Mouse (Mus musculus) embryonic facial prominence, embryonic 15.5 days (tissue): ENCODE results near the gene Pcyt1a. TPM values are rescaled to one million over a fixed set of nuclear protein-coding genes. Genes with fewer than 3 reads are reported as not detected.

Experiments
- ATAC-seq: fragments of 200-750 bp; cut with Nextera tagmentation; 2 replicates; pipeline ENCODE4 v1.8.0; 2017; ENCODE audit warnings: low read depth, moderate TSS enrichment; ENCODE audit not compliant: insufficient number of reproducible peaks, low FRiP score, low TSS enrichment
- H3K27ac ChIP-seq: fragments of 300-500 bp; sonication (generic); replicated peaks from 2 replicates; pipeline ENCODE4 v1.5.1; 2015; ENCODE audit warnings: mild to moderate bottlenecking, inconsistent platforms
- H3K27me3 ChIP-seq: fragments of 300-500 bp; sonication (generic); 2 replicates; pipeline ENCODE4 v1.6.1; 2015; ENCODE audit warnings: inconsistent platforms
- H3K36me3 ChIP-seq: fragments of 300-500 bp; sonication (generic); 2 replicates; pipeline ENCODE4 v1.6.1; 2015; ENCODE audit warnings: mild to moderate bottlenecking, inconsistent platforms
- H3K4me1 ChIP-seq: fragments of 300-500 bp; sonication (generic); 2 replicates; pipeline ENCODE4 v1.6.1; 2015; ENCODE audit warnings: inconsistent platforms
- H3K4me2 ChIP-seq: fragments of 300-500 bp; sonication (generic); replicated peaks from 2 replicates; pipeline ENCODE4 v1.6.1; 2015; ENCODE audit warnings: mild to moderate bottlenecking, inconsistent platforms
- H3K4me3 ChIP-seq: fragments of 300-500 bp; sonication (generic); replicated peaks from 2 replicates; pipeline ENCODE4 v1.5.1; 2015; ENCODE audit warnings: mild to moderate bottlenecking, inconsistent platforms
- H3K9ac ChIP-seq: fragments of 300-500 bp; sonication (generic); 2 replicates; pipeline ENCODE4 v1.6.1; 2015; ENCODE audit warnings: inconsistent platforms
- H3K9me3 ChIP-seq: fragments of 300-500 bp; sonication (generic); replicated peaks from 2 replicates; pipeline ENCODE4 v1.6.1; 2016; ENCODE audit warnings: inconsistent platforms
- WGBS: fragments of 180-500 bp; shearing (Covaris S2); methylation state at CpG from one replicate; pipeline ENCODE4 v1.1.7; 2015; 5-methylcytosine and 5-hydroxymethylcytosine counted together
- polyA plus RNA-seq: library from polyadenylated mRNA; unstranded; fragments of >200 nt; fragmentation: Nextera tagmentation; extraction: Ambion mirVana; gene quantifications from 2 replicates; pipeline ENCODE4 v1.2.1, GENCODE M21; 2015

Gene Pcyt1a
- polyA plus RNA-seq, 1 experiment from 2014 or later = 41.3 TPM

DNA sequence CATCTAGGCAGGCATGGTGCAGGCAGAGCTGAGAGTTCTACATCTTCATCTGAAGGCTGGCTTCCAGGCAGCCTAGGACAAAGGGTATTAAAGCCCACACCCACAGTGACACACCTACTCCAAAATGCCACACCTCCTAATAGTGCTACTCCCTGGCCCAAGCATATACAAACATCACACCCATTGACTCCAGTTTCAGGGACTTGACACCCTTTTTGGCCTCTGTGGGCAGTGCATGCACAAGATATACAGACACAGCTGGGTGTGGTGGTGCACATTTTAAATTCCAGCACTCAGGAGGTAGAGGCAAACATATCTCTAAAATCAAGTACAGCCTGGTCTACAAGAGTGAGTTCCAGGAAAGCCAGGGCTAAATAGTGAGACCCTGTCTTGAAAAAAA lies 25.4 kb downstream of the Pcyt1a start:
- peaks cover 3% of the 10 kb centered on the region; the same call in 1 of the 2 replicates for H3K4me1 ChIP-seq
- H3K36me3 ChIP-seq = peaks cover 31% of the 10 kb centered on the region
- H3K27me3 ChIP-seq = no peaks in the 10 kb centered on the region
- H3K9me3 ChIP-seq = no peaks in the 10 kb centered on the region
- no peak overlapping the region for H3K27ac ChIP-seq
- H3K9ac ChIP-seq = no peak overlapping the region
- H3K4me2 ChIP-seq = no peak overlapping the region
- no peak overlapping the region for H3K4me3 ChIP-seq
- ATAC-seq = no peak

- no peaks in the 10 kb centered on the region for H3K27me3 ChIP-seq
- no peak overlapping the region for H3K4me3 ChIP-seq
- no peak overlapping the region for H3K9ac ChIP-seq
- no peaks in the 10 kb centered on the region for H3K9me3 ChIP-seq
- H3K36me3 ChIP-seq = peaks cover 31% of the 10 kb centered on the region
- no peak overlapping the region for H3K4me2 ChIP-seq
- peaks cover 3% of the 10 kb centered on the region; the same call in 1 of the 2 replicates for H3K4me1 ChIP-seq
- 96% methylated on average over 1 of the region's 1 CpGs for WGBS
- H3K27ac ChIP-seq = no peak overlapping the region
- ATAC-seq = no peak
These were observed 26.0 kb downstream of the Pcyt1a start for GRCm38 (mm10) chr16:32456761-32457160.

DNA sequence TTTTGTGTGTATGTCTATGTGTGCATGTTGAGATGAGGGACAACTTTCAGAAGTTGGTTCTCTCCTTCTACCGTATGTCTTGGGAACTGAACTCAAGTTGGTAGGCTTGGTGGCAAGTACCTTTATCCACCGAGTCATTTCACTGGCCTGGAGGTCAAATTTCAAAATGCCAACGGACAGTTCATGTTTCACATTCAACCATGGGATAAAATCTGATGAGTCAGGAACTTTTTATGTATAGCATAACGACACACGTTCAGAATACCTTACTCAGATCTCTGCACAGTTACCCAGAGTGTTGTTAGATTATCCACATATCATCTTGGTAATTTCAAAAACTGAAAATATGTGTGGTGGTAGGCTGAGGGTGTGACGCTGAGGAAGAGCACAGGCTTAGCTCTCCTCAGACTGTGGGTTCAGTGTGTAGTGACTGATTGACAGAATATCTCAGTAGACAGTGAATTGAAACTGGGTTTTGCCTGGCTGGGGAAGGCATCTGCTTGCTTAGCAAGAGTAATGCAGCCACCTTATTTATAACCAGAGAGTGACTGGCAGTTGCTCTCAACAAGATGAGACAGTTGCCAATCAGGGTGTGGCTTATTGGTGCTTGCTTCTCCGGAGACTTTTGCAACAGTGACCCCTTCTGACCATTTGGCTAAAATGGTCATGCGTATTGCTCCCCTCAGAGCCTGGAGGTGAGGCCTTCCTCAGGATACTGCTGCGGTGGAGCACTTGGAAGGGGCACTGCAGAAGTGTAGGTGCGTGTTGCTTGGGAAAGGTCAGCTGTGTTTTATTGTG lies 27.1 kb downstream of the Pcyt1a start:
- H3K9ac ChIP-seq = no peak overlapping the region
- no peaks in the 10 kb centered on the region for H3K9me3 ChIP-seq
- no peak for ATAC-seq
- H3K4me3 ChIP-seq = no peak overlapping the region
- H3K4me2 ChIP-seq = no peak overlapping the region
- H3K4me1 ChIP-seq = peaks cover 3% of the 10 kb centered on the region; the same call in 1 of the 2 replicates
- H3K27me3 ChIP-seq = no peaks in the 10 kb centered on the region
- 50% methylated on average over 10 of the region's 10 CpGs for WGBS
- no peak overlapping the region for H3K27ac ChIP-seq
- peaks cover 29% of the 10 kb centered on the region for H3K36me3 ChIP-seq

DNA sequence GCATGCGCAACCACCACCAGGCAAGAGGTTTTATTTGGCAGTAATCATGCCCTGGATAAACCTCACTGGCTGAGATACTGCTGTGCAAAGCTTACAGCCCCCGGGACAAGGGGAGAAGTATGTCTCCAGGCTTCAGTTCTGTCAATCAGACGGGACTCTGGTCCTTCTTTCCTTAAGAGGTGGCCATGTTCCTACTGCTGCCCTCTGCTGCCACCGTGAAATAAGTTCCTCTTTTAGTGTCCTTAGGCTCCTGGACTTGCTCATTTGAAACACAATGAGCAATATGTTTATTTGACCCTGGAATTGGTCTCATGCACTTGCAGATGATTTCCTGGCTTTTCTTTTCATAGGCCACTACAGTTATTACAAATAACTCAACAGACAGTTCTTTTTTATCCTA lies 29.8 kb downstream of the Pcyt1a start:
- no peak overlapping the region for H3K27ac ChIP-seq
- 59% methylated on average over 4 of the region's 4 CpGs for WGBS
- ATAC-seq = no peak
- peaks cover 41% of the 10 kb centered on the region for H3K36me3 ChIP-seq
- H3K4me1 ChIP-seq = no peaks in the 10 kb centered on the region
- no peaks in the 10 kb centered on the region for H3K27me3 ChIP-seq
- no peak overlapping the region for H3K4me3 ChIP-seq
- no peak overlapping the region for H3K4me2 ChIP-seq
- H3K9me3 ChIP-seq = no peaks in the 10 kb centered on the region
- no peak overlapping the region for H3K9ac ChIP-seq

GRCm38 (mm10) chr16:32461713-32462112 lies 31.0 kb downstream of the Pcyt1a start:
- Histone ChIP-seq H3K36me3 (peaks cover 34% of the 10 kb centered on the region), H3K9me3 (no peaks in the 10 kb centered on the region), H3K4me3 (no peak overlapping the region), H3K4me2 (no peak overlapping the region), H3K27ac (no peak overlapping the region), H3K27me3 (no peaks in the 10 kb centered on the region), H3K9ac (no peak overlapping the region), H3K4me1 (no peaks in the 10 kb centered on the region)
- ATAC-seq = no peak
- 92% methylated on average over 5 of the region's 5 CpGs for WGBS

DNA sequence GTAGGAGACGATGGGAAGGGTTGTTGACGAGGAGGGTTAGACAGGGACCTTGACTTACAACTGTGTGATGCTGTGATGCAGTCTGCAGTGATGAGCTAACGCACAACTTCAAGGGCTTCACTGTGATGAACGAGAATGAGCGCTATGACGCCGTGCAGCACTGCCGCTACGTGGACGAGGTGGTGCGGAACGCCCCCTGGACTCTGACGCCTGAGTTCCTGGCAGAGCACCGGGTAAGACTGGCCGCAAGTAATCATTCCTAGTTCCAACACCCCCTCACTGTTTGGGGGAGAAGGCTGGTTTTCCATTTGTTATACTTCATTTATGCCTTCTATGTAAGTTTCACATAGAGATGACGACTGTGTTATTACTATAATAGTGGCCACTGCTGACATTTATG lies 32.2 kb downstream of the Pcyt1a start:
- H3K27ac ChIP-seq = no peak overlapping the region
- no peak overlapping the region for H3K9ac ChIP-seq
- no peak overlapping the region for H3K4me2 ChIP-seq
- no peaks in the 10 kb centered on the region for H3K9me3 ChIP-seq
- ATAC-seq = no peak
- no peaks in the 10 kb centered on the region for H3K4me1 ChIP-seq
- WGBS = 94% methylated on average over 16 of the region's 16 CpGs
- H3K36me3 ChIP-seq = peaks cover 39% of the 10 kb centered on the region
- H3K4me3 ChIP-seq = no peak overlapping the region
- H3K27me3 ChIP-seq = no peaks in the 10 kb centered on the region

DNA sequence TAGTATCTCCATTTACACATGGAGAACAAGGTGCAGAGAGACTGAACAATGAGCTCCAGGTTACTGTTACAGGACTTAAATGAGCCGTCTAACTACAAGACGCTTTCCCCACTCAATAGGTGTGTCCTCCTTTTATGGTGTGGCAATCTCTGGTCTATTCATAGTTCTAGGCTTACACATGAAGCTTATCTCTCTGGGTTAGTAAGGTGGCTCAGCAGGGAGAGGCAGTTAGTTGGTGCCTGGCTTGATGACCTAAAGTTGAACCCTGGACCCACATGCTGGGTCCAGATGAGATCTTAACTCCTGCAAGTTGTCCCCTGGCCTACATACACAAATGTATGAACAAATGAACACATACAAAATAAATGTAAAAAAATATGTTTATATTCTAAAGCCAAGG lies 32.7 kb downstream of the Pcyt1a start:
- Histone ChIP-seq H3K27me3 (no peaks in the 10 kb centered on the region), H3K9ac (no peak overlapping the region), H3K27ac (no peak overlapping the region), H3K4me3 (no peak overlapping the region), H3K9me3 (no peaks in the 10 kb centered on the region), H3K36me3 (peaks cover 39% of the 10 kb centered on the region), H3K4me1 (no peaks in the 10 kb centered on the region), H3K4me2 (no peak overlapping the region)
- ATAC-seq = no peak
- 91% methylated on average over 2 of the region's 2 CpGs for WGBS

- Histone ChIP-seq H3K36me3 (peaks cover 30% of the 10 kb centered on the region), H3K4me3 (no peak overlapping the region), H3K9me3 (no peaks in the 10 kb centered on the region), H3K4me1 (no peaks in the 10 kb centered on the region), H3K9ac (no peak overlapping the region), H3K27me3 (no peaks in the 10 kb centered on the region), H3K4me2 (no peak overlapping the region), H3K27ac (no peak overlapping the region)
- ATAC-seq = no peak
- WGBS = 0% methylated on average over 1 of the region's 1 CpGs
These were observed 34.2 kb downstream of the Pcyt1a start for GRCm38 (mm10) chr16:32464908-32465307.

GRCm38 (mm10) chr16:32468488-32468887 lies 37.8 kb downstream of the Pcyt1a start:
- WGBS = 48% methylated on average over 3 of the region's 3 CpGs
- Histone ChIP-seq H3K4me3 (no peak overlapping the region), H3K9ac (no peak overlapping the region), H3K4me2 (no peak overlapping the region), H3K27me3 (no peaks in the 10 kb centered on the region), H3K9me3 (no peaks in the 10 kb centered on the region), H3K36me3 (peaks cover 35% of the 10 kb centered on the region), H3K4me1 (no peaks in the 10 kb centered on the region), H3K27ac (no peak overlapping the region)
- ATAC-seq = no peak

DNA sequence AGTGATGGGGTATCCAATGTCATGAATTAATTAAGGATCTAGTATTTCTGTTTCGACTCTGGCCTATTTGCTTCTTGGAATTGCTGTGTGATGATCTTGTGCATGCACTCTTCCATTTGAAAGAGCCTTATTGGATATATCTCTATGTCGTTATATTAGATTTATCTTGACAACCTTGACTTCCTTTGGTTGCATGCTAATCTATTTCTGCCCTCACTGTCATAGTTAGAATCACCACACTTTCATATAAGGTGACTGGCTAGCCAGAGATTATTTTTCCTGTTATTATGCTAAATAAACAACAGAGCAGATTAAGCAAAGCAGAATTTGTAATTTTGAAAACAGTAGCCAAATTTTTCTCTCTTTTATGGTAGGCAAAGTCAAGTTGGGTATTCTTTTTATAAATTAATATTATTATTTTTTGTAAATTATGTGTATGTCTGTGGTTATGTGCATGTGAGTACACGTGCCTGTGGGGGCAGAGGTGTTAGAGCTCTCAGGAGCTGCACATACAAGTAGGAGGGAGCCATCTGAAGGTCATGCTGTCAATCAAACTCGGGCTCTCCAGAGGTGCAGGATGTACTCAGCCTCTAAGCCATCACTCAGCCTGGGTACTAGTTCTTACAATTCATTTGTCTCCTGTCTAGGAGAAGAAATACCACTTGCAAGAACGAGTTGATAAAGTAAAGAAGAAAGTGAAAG lies 38.8 kb downstream of the Pcyt1a start:
- no peak overlapping the region for H3K9ac ChIP-seq
- no peaks in the 10 kb centered on the region for H3K4me1 ChIP-seq
- WGBS = 59% methylated on average over 5 of the region's 5 CpGs
- H3K9me3 ChIP-seq = no peaks in the 10 kb centered on the region
- H3K27me3 ChIP-seq = no peaks in the 10 kb centered on the region
- H3K4me2 ChIP-seq = no peak overlapping the region
- H3K4me3 ChIP-seq = no peak overlapping the region
- ATAC-seq = no peak
- H3K27ac ChIP-seq = no peak overlapping the region
- H3K36me3 ChIP-seq = peaks cover 28% of the 10 kb centered on the region

- Histone ChIP-seq H3K4me2 (no peak overlapping the region), H3K4me3 (no peak overlapping the region), H3K9me3 (no peaks in the 10 kb centered on the region), H3K4me1 (no peaks in the 10 kb centered on the region), H3K36me3 (peaks cover 18% of the 10 kb centered on the region; the same call in 1 of the 2 replicates), H3K27me3 (no peaks in the 10 kb centered on the region), H3K27ac (no peak overlapping the region), H3K9ac (no peak overlapping the region)
- WGBS = 76% methylated on average over 7 of the region's 7 CpGs
- no peak for ATAC-seq
These were observed 41.7 kb downstream of the Pcyt1a start for GRCm38 (mm10) chr16:32472276-32473015.
